Mouse (Mus musculus): ENCODE results near the gene Iba57.
"Not testable (repeated sequence)": the region's sequence is repeated elsewhere in the genome, so short reads cannot be mapped to it uniquely, and the experiment has no call there.

The Iba57 gene

DNA sequence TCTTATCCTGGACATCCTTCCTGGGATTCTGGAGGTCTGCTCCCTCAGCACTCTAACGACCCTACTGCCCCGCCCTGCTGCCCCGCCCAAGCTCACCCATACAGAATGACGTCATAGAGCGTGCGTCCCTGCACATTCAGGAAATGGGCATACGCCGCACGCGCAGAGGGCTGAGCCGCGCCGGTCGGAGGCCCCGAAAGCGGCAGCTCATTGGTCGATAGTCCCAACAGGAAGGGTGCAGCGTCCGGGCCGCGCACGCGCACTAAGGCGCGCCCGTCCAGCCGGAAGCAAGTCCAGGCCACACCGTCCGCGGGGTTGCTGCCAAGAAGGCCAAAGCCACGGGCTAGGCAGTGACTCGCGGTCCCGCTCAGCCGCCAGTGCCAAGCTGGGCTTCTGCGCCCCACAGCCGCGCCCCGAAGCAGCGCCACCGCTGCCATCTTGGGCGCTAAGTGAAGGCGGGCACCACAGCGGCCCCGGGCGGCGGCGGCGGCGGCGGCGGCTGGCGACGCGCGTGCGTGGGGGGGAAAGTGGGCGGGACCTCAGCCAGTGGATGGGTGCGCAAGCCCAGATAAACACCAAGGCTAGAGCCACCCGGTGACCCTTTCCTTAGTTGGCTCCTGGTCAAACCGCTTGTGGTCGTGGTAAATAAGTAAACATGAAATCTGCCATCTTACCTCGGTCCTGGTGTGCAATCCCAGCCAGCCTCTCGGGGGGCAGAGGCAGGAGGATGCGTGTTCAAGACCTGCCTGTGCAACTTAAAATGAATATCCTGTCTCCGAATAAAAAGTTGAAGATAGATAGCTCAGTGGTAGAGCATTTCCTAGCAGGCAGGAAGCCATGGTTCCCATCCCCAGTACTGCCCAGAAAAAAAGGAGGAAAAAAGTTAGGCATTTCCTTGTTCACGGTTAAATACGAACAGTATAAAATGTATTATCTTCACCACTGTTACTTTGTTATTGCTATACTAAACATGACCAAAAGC is at the start of gene Iba57:
Gene Iba57, minus strand, starts transcription at position 485 of the 982 bp plus-strand sequence.
- H3K36me3 ChIP-seq (ENCODE audit: control insufficient read depth, insufficient read depth, low read length, poor library complexity, severe bottlenecking), result no peaks in the 10 kb centered on the region
- DNase-seq (ENCODE audit: low read depth, low spot score), result peak; percentile 99
- H3K27me3 ChIP-seq (ENCODE audit: control insufficient read depth, insufficient read depth, low read length, poor library complexity, severe bottlenecking), result no peaks in the 10 kb centered on the region

DNA sequence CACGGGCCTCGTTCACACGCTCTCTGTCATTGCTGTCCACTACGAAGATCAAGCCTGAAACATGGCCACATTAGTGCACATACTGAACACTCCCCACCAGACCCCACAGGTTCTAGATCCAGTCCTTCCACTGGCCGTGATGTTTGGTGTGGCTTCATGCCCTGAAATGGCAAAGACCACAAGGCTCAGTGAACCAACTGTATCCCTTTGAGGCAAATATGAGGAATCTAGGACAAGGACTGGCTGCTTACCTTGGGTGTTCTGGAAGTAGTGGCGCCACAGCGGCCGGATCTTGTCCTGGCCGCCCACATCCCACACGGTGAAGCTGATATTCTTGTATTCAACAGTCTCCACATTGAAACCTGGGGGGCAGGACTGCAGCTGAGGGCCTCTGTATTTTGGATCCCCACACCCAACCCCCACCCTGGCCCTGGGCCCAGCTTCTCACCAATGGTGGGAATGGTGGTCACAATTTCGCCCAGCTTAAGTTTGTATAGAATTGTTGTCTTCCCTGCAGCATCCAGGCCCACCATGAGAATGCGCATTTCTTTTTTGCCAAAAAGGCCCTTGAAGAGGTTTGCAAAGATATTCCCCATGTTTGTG is 49.5 kb upstream of the Iba57 start:
- peaks cover 15% of the 10 kb centered on the region for H3K36me3 ChIP-seq (ENCODE audit: control insufficient read depth, insufficient read depth, low read length, poor library complexity, severe bottlenecking)
- DNase-seq (ENCODE audit: low read depth, low spot score), result no peak

DNA sequence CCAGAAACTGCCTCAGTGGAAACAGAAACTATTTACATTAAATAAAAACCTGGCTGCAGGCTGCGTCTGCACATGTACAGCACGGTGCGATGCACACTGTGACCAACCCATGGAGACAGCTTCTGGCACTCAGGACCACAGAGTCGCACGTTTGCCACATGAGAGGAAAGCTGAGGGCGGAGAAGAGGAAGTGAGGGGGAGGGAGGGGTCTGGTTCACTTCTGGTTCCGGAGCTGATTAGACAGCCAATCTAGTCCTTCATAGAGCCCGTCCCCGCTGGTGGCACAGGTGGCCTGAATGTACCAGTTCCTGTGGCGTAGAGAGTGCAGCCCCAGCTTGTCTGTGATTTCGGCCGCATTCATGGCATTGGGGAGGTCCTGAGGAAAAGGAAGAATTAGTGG is 48.8 kb upstream of the Iba57 start:
- peak; percentile 79 for DNase-seq (ENCODE audit: low read depth, low spot score)
- not testable (repeated sequence) for H3K27me3 ChIP-seq (ENCODE audit: control insufficient read depth, insufficient read depth, low read length, poor library complexity, severe bottlenecking)
- H3K36me3 ChIP-seq (ENCODE audit: control insufficient read depth, insufficient read depth, low read length, poor library complexity, severe bottlenecking), result peaks cover 15% of the 10 kb centered on the region

More for the DNA sequence above, 49.5 kb upstream of the Iba57 start:
- no peaks in the 10 kb centered on the region for H3K27me3 ChIP-seq (ENCODE audit: control insufficient read depth, insufficient read depth, low read length, poor library complexity, severe bottlenecking)

DNA sequence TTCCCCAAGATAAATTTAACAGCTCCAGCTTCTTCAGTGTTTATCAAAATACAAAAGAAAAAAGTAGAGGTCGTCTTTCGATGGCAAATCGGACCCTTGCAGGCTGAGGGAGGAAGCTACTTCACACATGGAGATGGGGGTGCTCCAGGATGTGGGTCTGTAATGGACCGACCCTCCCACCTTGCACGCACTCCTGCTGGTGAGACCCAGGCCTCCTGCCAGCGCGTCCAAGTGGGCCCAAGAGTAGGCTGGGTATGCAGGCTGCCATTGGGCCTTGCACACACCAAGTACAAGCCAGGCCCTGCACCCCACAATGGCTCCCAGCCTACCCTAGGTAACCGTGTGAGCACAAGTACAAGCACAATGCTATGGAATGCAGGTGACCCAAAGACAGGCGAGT is 48.0 kb upstream of the Iba57 start:
- not testable (repeated sequence) for DNase-seq (ENCODE audit: low read depth, low spot score); H3K27me3 ChIP-seq (ENCODE audit: control insufficient read depth, insufficient read depth, low read length, poor library complexity, severe bottlenecking)
- H3K36me3 ChIP-seq (ENCODE audit: control insufficient read depth, insufficient read depth, low read length, poor library complexity, severe bottlenecking), result peaks cover 15% of the 10 kb centered on the region

DNA sequence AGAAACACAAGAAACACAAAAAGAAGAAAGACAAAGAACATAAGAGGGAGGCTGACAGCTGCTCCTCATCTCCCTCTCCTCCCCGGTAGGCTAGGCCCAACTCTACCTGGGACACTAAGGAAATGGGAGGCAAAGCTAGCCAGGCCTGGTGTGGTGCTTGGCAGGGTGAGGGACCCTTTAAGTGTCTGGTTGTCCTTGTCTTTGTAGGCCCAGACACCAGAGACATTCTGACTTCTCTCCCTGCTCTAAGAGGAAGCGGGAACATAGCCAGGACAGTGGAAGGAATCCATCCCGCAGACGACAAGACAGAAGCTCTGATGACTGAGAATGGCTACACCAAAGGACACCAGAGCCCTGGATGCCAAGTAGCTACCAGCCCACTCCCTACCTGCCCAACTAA is 46.5 kb upstream of the Iba57 start:
- no peak for DNase-seq (ENCODE audit: low read depth, low spot score)
- Histone ChIP-seq H3K27me3 (ENCODE audit: control insufficient read depth, insufficient read depth, low read length, poor library complexity, severe bottlenecking) (no peaks in the 10 kb centered on the region), H3K36me3 (ENCODE audit: control insufficient read depth, insufficient read depth, low read length, poor library complexity, severe bottlenecking) (peaks cover 15% of the 10 kb centered on the region)

DNA sequence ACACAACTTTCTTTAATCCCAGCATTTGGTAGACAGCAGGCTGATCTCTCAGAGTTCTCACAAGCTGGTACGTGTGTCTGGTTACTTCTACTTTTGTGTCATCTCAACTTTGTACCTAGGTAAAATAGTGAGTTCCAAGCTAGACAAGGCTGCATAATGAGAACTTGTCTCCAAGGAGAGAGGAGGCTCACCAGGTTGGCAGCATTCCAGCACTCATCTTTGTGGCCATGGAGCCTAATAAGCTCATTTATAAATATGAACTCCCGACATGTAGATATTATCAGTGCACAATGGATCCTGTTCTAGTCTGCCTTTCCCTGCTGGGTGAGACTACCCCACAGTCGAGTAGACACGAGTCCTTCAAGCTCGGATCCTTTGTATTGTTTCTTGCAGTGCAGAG is 46.0 kb upstream of the Iba57 start:
- DNase-seq (ENCODE audit: low read depth, low spot score), result no peak
- Histone ChIP-seq H3K27me3 (ENCODE audit: control insufficient read depth, insufficient read depth, low read length, poor library complexity, severe bottlenecking) (no peaks in the 10 kb centered on the region), H3K36me3 (ENCODE audit: control insufficient read depth, insufficient read depth, low read length, poor library complexity, severe bottlenecking) (peaks cover 15% of the 10 kb centered on the region)

DNA sequence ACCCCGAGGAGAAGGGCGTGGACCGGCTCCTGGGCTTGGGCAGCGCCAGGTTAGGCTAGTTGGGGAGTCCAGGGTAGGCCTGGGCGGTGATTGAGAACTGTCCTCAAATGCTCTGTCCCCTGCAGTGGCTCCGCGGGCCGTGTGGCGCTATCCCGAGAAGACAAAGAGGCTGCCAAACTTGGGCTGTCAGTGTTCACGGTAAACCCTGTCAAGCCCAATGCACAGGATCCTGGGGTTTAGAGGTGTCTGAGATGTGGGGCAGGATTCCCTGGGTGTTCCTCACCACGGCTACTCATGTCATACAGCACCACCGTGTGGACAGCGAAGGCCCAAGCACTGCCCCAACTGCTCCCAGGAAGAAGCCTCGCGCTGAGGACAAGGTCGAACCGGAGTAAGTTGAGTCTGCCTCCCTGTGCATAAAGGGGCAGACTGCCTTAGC is 45.5 kb upstream of the Iba57 start:
- Histone ChIP-seq H3K27me3 (ENCODE audit: control insufficient read depth, insufficient read depth, low read length, poor library complexity, severe bottlenecking) (no peaks in the 10 kb centered on the region), H3K36me3 (ENCODE audit: control insufficient read depth, insufficient read depth, low read length, poor library complexity, severe bottlenecking) (peaks cover 15% of the 10 kb centered on the region)
- peak; percentile 68 for DNase-seq (ENCODE audit: low read depth, low spot score)

DNA sequence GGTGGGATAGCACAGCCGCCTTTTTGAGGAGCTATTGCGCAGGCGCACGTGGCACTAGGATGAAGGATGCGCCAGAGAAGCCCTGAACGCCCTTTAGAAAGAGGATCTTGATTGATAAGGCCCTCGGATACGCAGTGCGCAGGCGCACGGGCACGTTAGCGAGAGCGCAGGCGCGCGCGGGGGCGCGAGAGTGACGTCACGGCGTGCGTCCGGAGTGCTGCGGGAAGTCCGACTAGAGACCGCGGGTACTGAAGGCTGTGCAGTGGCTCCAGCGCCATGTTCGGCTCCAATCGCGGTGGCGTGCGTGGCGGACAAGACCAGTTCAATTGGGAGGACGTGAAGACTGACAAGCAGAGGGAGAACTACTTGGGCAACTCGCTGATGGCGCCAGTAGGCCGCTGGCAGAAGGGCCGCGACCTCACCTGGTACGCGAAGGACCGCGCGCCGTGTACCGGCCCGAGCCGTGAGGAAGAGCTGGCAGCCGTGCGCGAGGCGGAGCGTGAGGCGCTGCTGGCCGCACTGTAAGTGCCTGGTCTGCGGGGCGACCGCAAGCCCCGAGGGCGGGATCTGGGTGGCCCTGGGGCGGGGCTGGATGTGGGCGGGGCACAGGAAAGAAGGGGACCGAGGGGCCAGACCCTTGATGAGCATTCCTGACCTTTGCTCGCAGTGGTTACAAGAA is 44.8 kb upstream of the Iba57 start, which contains the start of gene 2310033P09Rik:
Gene 2310033P09Rik, plus strand, starts transcription at position 169 of the 679 bp plus-strand sequence.
- peak; percentile 99 for DNase-seq (ENCODE audit: low read depth, low spot score)
- Histone ChIP-seq H3K27me3 (ENCODE audit: control insufficient read depth, insufficient read depth, low read length, poor library complexity, severe bottlenecking) (no peaks in the 10 kb centered on the region), H3K36me3 (ENCODE audit: control insufficient read depth, insufficient read depth, low read length, poor library complexity, severe bottlenecking) (peaks cover 12% of the 10 kb centered on the region)

DNA sequence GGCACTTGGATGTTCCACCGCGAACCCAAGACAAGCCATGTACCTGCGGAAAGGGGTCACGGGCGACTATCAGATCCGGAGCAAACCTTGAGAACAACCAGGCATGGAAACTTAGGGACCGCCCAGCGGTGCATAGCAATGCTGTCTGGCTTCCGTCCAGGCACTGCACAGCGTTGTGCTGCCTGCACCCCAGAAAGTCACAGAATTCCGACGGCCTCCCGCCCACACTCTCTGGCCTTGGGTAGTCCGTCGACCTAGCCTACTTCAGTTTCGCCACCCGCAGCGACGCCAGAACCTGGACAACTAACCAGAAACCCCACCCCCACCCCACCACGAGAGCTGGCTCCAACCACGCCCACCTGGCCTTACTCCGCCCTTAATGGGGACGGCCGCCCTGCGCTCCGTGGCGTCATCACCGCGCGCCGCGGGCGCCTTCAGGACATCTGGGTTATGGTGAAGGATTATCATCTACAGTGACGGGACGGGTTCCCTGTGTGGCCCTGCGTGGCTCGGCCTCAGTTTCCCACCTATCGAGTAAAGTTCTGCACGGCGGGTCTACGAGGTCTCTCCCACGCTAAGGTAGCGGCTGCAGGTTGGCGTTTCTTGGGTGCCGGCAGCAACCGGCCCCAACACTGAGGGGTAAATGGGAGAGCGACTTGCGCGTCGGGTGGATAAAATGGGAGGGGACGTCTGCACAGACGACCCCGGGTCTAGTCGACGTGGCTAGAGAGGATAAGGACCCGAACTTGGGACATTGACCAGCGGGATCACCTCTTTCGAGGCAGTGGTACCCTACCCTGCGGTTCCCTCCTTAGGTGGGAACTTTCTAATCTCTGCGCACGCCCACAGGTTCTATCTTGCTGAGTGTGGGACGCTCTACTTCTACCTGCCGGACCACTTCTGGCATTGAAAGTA is 38.8 kb upstream of the Iba57 start, which contains the start of gene Mrpl55:
Gene Mrpl55, plus strand, starts transcription at position 406 of the 915 bp plus-strand sequence.
- no peaks in the 10 kb centered on the region for H3K27me3 ChIP-seq (ENCODE audit: control insufficient read depth, insufficient read depth, low read length, poor library complexity, severe bottlenecking)
- peak; percentile 95 for DNase-seq (ENCODE audit: low read depth, low spot score)
- no peaks in the 10 kb centered on the region for H3K36me3 ChIP-seq (ENCODE audit: control insufficient read depth, insufficient read depth, low read length, poor library complexity, severe bottlenecking)

DNA sequence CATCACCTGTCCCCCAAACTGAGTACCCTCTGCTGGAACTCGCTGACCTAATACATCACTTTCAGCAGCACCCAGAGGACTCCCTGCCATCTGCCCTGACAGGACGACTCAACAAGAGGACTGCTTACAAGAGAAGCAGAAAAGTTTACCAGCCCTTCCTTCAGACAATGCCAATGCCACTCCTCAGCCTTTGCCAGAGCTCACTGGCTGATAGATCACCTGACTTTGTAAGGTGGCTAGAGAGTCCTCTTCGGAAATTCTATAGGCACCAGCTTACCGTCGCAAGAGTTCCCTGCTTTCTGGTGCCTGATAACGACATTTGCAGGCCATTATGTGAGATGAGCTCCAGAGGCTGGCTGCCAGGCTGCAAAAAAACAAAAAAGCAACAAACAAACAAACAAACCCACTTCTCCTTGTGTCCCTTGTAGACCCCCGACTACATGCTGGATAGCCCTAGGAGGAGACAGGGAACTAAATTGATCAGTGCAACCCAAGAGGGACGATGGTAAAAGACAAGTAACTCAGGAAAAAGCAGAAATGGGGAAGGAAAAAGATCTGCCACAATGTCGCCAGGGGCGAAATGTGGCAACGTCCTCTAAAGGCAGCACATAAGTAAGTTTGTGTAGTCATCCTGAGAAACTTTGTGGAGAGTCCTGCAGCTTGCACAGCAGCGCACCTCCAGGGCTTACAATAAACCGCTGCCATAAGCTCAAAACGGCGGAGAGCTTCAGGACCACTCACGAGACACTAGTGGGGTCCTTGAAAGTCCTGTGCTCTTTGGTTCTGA is 37.9 kb upstream of the Iba57 start:
- no peak for DNase-seq (ENCODE audit: low read depth, low spot score)
- H3K27me3 ChIP-seq (ENCODE audit: control insufficient read depth, insufficient read depth, low read length, poor library complexity, severe bottlenecking), result no peaks in the 10 kb centered on the region
- no peaks in the 10 kb centered on the region for H3K36me3 ChIP-seq (ENCODE audit: control insufficient read depth, insufficient read depth, low read length, poor library complexity, severe bottlenecking)

DNA sequence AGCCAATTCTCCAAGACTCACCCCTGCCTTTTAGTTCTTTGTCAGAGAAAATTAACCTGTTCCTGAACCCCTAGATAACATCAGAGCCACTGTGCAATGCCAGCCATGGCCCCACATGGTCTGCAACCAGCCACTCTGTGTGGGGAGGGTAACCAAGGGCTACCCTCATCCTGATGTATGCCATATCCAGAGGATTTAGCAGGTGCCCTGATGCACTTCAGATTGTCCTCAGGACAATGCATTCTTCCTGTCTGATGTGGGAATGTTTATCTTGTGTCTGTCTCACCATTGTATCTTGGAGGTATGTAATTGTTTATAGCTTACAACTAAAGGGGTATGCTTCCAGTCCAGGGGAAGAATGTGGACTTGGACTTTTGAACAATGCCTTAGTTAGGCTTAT is 32.7 kb upstream of the Iba57 start:
- no peak for DNase-seq (ENCODE audit: low read depth, low spot score)
- no peaks in the 10 kb centered on the region for H3K27me3 ChIP-seq (ENCODE audit: control insufficient read depth, insufficient read depth, low read length, poor library complexity, severe bottlenecking)
- no peaks in the 10 kb centered on the region for H3K36me3 ChIP-seq (ENCODE audit: control insufficient read depth, insufficient read depth, low read length, poor library complexity, severe bottlenecking)

DNA sequence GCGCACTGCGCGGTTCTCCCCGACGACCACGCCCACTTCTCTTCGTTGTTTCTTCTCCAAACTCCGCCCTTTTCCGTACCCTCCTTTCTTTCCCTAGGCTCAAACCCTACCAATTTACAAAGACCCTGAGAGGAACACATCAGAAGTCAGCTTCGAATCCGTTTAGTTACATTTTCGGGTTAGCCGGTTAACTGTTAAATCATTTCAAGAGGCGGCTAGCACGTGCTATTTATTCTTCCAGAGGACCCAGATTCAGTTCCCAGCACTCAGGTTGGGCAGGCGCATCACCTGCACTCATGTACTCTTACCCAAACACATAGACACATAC is 28.5 kb upstream of the Iba57 start, which contains the start of gene Guk1:
Gene Guk1, minus strand, starts transcription at position 154 of the 328 bp plus-strand sequence.
- no peaks in the 10 kb centered on the region for H3K36me3 ChIP-seq (ENCODE audit: control insufficient read depth, insufficient read depth, low read length, poor library complexity, severe bottlenecking)
- DNase-seq (ENCODE audit: low read depth, low spot score), result no peak
- no peaks in the 10 kb centered on the region for H3K27me3 ChIP-seq (ENCODE audit: control insufficient read depth, insufficient read depth, low read length, poor library complexity, severe bottlenecking)

DNA sequence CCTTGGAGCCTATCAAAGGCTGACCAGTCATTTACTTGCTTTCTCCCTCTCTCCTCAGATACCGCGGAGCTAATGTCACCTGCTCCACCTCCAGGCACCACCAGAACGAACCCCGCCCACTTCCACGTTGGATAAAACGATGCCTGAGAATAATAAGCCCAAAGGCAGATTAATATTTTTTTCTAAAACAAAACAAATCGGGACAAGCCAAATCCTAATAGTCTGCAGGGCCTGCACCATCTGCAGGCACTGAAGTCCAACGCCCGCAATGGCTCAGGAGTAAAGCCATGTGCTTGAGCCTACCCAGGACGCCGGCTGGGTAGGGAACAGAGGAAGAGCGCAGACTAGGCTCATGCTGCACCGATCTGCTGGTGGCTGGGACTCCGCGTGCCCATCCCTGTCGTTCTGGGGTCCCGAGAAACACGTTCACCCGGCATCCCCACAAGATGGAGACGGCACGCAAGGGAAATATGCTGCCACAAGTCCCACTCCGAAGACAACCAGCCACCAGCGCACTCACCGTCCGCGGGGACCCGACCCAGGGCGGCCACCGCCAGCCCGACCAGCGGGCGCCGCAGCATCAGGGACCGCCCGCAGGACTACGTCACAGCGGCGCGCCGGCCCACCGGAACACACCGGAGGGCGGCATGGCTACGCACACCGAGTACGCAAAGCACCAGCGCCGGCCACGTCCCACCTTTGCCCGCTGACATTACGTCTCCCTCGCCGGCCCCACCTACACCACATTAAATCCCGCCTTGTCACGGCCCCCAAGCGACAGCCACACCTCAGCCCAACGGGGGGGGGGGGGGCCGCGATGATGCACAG is 27.9 kb upstream of the Iba57 start:
- peak; percentile 96 for DNase-seq (ENCODE audit: low read depth, low spot score)
- Histone ChIP-seq H3K27me3 (ENCODE audit: control insufficient read depth, insufficient read depth, low read length, poor library complexity, severe bottlenecking) (no peaks in the 10 kb centered on the region), H3K36me3 (ENCODE audit: control insufficient read depth, insufficient read depth, low read length, poor library complexity, severe bottlenecking) (no peaks in the 10 kb centered on the region)
